Mouse (Mus musculus): ENCODE data around the gene Gsk3a.

Gsk3a gene

DNA sequence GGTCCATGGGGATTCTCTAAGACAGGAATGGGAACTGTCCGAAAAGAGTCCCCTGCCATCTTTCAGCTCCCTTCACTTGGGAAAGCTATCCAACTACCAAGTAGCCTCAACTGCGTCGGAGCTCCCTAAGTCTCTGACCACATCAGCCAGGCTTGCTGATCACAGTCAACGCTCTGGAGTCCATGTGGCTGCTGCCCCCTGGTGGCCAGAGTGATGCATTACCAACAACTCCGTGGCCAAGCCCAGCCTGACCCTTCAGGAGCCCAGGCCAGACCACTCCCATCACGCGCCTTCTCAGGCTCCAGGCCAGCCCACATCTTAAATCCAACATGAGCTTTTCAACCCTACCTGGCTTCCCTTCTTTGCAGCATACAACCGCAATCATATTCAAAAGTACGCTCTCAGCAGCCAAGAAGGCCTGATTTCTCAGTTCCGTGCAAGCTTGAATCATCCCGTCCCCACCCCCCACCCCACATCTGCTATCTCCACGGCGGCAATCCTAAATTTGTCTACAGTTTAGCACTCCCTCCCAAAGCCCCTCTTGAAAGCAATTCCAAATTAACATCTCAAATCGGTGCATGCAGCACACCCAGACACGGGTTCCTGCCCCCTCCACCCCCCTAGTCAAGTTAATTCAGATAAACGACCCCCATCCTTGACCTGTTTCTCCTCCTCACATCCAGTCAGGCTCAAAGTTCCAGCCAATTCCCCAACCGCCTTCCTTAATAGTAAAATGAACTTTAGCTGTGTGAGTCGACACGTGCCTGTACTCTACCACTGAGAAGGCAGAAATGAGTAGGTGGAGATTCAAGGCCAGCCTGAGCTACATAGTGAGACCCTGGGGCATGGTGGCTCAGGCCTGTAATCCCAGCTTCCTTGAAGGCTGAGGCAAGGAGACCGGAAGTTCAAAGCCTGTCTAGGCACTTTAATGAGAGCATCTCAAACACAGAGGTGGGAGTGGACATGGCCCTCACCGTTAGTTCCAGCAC lies 49.7 kb downstream of the Gsk3a start:
- DNase-seq (ENCODE audit: low read depth), result peak; percentile 85

DNA sequence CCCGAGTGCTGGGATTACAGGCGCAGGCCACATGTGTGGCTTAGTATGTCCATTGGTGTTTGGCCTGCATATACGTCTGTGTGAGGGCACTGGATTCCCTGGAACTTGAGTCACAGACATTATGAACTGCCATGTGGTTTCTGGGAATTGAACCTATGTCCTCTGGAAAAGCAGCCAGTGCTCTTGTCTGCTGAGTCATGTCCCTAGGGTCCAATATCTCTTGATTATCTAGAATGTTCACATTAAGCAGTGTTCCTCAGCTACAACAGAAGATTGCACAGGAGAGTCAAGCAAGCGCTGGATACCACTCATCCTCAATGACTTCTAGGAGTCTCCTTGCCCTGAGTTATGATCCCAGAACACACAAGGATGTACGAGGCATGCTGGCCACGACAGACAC lies 53.6 kb downstream of the Gsk3a start:
- no peak for DNase-seq (ENCODE audit: low read depth)

DNA sequence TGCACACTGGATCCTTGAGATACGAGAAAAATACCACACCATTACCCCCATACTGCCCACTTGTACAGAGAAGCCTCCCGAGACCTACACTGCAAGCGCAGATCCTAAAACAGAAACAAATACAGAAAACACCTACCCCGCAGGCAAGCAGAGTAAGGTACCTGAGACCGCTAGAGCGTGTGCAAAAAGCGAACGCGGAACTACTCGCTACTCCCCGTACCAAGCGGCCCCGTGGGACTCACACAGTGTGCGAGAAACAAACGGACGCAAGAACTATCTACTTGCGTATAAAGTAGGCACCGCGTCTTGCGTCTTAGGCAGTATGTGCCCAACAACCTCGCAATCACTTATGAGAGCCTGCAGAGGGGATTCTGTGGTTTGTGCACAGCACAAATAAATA lies 55.8 kb downstream of the Gsk3a start:
- no peak for DNase-seq (ENCODE audit: low read depth)

DNA sequence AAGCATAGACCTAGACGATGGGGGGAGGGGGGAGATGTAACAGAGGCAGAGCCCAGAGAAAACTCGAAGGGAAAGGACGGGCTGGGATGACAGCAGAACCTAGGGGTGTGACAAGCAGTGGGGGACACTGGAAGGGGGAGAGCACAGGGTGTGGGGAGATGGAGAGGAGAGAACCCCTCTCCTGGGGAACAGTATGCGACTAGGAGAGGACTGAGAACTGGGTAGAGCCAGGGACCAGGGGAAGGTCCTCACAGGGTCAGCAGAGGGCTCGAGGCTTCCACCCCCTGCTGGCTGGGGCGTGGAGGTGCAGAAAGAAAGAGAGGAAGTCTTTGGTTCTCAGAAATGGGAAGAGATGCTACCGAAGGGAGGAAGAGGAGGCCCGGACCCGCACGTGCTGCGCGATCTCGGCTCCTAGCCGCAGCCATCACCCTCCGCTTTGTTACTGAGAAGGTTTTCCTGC lies 56.3 kb downstream of the Gsk3a start:
- DNase-seq (ENCODE audit: low read depth), result no peak

DNA sequence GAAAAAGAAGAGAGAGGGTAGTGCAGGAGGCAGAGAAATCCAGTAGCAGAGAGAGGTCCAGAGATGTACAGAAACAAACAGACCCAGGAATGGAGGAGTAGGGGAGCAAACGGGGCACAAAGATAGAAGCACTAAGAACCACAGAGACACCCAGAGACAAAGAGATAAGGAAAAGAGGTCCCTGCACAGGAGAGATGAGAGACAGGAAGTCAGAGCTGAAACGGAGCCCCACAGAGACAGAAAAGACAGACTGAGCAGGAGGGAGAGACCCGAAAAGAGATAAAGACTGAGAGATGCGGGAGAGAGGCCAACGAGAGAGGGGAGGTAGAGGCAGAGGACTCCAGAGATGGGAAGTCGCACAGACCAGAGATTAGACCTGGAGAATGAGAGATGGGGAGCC lies 57.1 kb downstream of the Gsk3a start:
- no peak for DNase-seq (ENCODE audit: low read depth)

DNA sequence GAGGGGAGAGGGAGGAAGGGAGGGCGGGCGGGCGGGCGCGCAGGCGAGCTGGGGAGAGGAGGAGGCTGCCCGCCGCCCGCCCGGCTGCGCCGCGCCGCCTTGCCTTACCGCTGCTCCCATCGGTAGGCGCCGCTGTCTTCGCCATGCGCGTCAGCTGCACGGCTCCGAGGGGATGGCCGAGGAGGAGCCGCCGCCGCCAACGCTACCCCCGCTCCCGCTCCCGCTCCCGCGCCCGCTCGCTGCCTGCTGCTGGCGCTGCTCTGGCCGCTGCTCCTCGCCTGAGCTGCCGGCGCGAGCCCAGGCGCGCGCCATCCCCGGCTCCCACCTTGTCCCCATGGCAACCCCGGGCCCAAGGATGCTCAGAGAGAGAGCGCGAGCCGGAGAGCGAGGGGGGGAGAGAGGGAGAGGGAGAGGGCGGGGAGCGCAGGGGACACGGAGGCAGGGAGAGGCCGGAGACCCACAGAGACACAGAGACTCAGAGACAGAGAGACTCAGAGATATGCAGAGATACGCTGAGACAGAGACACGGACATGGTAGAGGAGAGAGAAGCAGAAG lies 58.0 kb downstream of the Gsk3a start, which contains the start of gene Pou2f2:
Gene Pou2f2, minus strand, starts transcription at position 121 of the 556 bp plus-strand sequence.
- no peak for DNase-seq (ENCODE audit: low read depth)

DNA sequence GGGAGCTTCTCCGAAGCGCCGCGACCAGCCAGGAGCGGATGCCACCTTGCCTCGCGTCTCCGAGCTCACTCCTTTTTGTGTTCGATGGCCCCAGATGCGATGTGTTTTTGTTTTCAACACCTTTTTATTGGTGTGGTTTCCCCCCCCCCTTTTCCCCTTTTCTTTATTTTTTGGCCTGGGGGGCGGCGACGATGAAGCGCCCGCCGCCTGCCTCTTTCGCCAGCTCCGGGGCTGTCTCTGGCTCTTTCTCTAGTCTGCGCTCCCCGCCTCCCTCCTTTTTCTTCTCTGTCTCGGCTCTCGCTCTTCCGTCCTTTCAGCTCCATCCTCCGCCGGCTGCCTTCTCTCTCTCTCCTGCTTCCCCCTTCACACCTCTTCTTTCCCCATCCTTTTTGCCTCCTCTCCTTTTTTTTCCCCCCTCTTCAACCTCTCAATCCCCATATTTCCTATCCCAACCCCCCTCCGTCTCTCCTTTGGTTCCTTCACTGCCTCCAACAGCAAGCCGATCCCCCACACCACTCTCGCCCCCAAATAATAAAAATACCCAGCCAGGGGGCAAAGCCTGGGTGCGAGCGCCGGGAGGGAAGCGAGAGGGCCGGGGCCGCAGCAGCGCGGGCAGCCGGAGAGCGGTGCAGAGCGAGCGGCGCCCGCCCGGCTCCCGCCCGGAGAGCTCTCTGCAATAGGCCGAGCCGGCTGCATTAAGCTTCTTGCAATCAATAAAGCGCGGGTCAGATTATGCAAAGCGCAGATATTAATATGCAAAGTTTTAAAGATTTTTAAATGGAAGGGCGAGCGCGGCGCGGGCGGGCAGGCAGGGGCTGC lies 58.7 kb downstream of the Gsk3a start:
- no peak for DNase-seq (ENCODE audit: low read depth)

DNA sequence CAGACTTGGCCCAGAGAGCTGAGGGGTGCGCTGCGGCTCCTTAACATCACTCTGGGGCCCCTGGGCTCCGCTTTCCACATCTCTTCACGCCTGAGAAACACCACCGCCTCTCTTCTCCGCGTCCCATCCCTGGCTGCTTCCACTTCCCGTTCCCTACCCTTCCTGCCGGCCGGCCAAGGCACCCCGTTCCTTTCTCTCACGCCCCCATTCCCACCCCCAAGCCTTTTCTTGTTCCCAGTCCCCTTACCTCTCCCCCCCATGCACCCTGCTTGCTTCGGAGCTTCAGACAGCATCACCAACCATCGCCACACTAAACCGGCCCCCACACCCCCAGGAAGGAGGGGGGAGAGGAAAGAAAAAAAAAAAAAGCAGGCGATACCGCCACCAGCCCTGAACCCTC lies 59.3 kb downstream of the Gsk3a start:
- no peak for DNase-seq (ENCODE audit: low read depth)

All from c-Kit-positive CD71-negative TER-119-negative erythroid progenitor cells, embryonic 14.5 days (primary cell).